Mouse (Mus musculus) liver, embryonic 13.5 days (tissue): Measurements from ENCODE around the gene Ankrd54. TPM values are rescaled to one million over a fixed set of nuclear protein-coding genes. Genes with fewer than 3 reads are reported as not detected.
"Not testable (repeated sequence)": the region's sequence is repeated elsewhere in the genome, so short reads cannot be mapped to it uniquely, and the experiment has no call there.

Experiments
- ATAC-seq: fragments of 200-750 bp; cut with Nextera tagmentation; 2 replicates; pipeline ENCODE4 v1.8.0; 2017; ENCODE audit warnings: low read depth, mild to moderate bottlenecking, moderate number of reproducible peaks, moderate library complexity
- DNase-seq: peaks from one replicate; pipeline ENCODE4 v3.0.0; 2022
- H3K27ac ChIP-seq: fragments of 300-500 bp; sonication (generic); 2 replicates; pipeline ENCODE4 v1.5.1; 2015; ENCODE audit warnings: moderate library complexity, mild to moderate bottlenecking, inconsistent platforms
- H3K27me3 ChIP-seq: fragments of 300-500 bp; sonication (generic); 2 replicates; pipeline ENCODE4 v1.6.1; 2015; ENCODE audit warnings: mild to moderate bottlenecking, inconsistent platforms
- H3K36me3 ChIP-seq: fragments of 300-500 bp; sonication (generic); 2 replicates; pipeline ENCODE4 v1.6.1; 2015; ENCODE audit warnings: mild to moderate bottlenecking, inconsistent platforms
- H3K4me1 ChIP-seq: fragments of 300-500 bp; sonication (generic); replicated peaks from 2 replicates; pipeline ENCODE4 v1.6.1; 2015; ENCODE audit warnings: inconsistent platforms
- H3K4me2 ChIP-seq: fragments of 300-500 bp; sonication (generic); 2 replicates; pipeline ENCODE4 v1.6.1; 2015; ENCODE audit warnings: inconsistent platforms, mild to moderate bottlenecking, moderate library complexity
- H3K4me3 ChIP-seq: fragments of 300-500 bp; sonication (generic); replicated peaks from 2 replicates; pipeline ENCODE4 v1.5.1; 2015; ENCODE audit warnings: mild to moderate bottlenecking, inconsistent platforms
- H3K9ac ChIP-seq: fragments of 300-500 bp; sonication (generic); 2 replicates; pipeline ENCODE4 v1.6.1; 2015; ENCODE audit warnings: mild to moderate bottlenecking, inconsistent platforms
- H3K9me3 ChIP-seq: fragments of 300-500 bp; sonication (generic); replicated peaks from 2 replicates; pipeline ENCODE4 v1.6.1; 2016; ENCODE audit warnings: inconsistent platforms
- WGBS: fragments of 180-500 bp; shearing (Covaris S2); methylation state at CpG from one replicate; pipeline ENCODE4 v1.1.7; 2015; ENCODE audit not compliant: insufficient replicate concordance; 5-methylcytosine and 5-hydroxymethylcytosine counted together
- polyA plus RNA-seq: library from polyadenylated mRNA; unstranded; fragments of >200 nt; fragmentation: Nextera tagmentation; extraction: Ambion mirVana; gene quantifications from 2 replicates; pipeline ENCODE4 v1.2.1, GENCODE M21; 2015

Ankrd54 gene
- polyA plus RNA-seq, 1 experiment from 2014 or later: 47.9 TPM

DNA sequence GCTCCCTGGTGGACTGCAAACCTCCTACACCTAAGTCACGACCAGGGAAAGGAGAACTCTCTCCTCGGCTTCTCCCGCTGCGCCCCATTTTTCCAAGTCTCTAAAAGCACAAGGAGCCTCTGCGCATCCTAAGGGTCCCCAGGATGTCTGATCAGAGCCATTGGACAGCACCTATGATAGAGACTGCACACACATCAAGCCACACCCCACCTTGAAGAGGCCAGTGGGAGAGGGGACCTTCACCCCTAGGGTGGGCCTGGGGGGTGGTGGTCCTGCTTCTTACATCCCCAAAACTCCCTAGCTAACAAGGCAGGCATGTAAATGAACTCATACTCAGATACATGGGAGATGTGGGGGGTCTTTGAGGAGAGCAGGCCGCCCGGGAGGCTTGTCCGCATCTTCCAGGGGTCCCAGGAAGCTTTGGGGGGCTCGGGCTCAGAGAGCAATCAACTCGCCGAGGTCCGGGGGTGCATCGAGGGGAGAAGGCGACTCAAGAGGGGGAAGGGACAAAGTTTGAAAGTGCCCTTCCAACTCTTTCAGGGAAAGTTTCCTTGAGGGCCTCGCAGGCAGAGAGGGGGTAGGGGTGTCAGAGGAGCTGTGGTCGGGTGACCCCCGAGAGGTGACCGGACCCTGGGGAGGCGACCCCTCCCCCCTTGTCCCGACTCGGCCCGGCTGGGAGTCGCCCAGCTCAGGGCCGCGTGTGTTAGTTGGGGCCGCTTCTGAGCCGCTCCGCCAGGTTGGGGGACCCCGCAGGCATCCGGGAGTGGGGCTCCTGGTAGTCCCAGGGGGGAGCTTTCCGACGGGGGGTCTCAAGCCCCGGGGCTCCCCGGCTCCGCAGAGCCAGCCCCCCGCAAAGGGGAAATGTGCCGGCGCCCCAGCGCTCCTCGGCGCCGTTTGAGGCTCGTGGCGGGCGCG lies 35.1 kb downstream of the Ankrd54 start:
- H3K27ac ChIP-seq: peak overlapping the region; percentile 85
- H3K4me3 ChIP-seq: peak overlapping the region; percentile 70
- DNase-seq (no peak), ATAC-seq (no peak)
- peaks cover 53% of the 10 kb centered on the region for H3K4me1 ChIP-seq
- 8% methylated on average over 41 of the region's 46 CpGs for WGBS
- no peaks in the 10 kb centered on the region for H3K9me3 ChIP-seq
- H3K27me3 ChIP-seq: peaks cover 85% of the 10 kb centered on the region
- H3K9ac ChIP-seq: peak overlapping the region; percentile 87
- no peaks in the 10 kb centered on the region for H3K36me3 ChIP-seq
- H3K4me2 ChIP-seq: peak overlapping the region; percentile 90

DNA sequence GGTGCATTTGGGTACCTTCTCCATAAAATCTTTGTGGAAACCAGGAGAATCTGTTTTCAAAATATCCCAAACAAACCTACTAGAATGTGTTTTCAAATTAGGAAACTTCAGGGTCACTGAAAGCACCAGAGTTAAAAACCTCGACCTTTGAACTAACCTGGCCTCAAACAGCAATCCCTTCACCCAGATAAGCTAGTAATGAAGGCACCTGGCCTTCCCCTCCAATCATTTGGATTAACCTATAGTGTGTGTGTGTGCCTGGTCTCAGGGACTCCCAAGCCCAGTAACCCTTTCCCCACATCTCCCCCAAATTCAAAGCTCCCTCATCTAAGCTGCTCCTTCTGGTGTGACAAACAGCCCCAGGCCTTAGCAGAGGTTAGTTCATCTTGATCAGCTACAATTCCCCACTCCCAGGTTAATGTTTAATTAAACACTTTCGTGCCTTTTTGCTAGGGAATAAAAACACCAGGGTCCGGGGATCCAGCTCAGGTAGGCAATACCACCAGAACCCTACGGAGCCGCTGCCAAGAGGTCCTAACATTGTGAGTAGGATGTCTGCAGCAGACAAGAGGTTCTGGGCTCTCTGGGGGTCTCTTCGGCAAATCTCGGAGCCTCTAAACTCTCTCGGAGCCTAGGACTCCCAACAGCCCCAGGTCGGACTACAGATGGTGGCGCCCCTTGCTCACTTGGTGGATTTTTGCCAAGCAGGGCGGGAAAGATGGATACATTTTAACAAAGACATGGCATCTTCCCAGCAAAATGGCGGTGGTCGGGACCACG lies 36.0 kb downstream of the Ankrd54 start:
- ATAC-seq: no peak
- Histone ChIP-seq H3K27ac (peak overlapping the region; percentile 85), H3K9me3 (no peaks in the 10 kb centered on the region), H3K27me3 (peaks cover 77% of the 10 kb centered on the region), H3K4me1 (peaks cover 53% of the 10 kb centered on the region), H3K36me3 (no peaks in the 10 kb centered on the region), H3K4me2 (peak overlapping the region; percentile 90), H3K9ac (0 out of 2 replicates have a peak overlapping the region, but pooled peaks have one; percentile 87), H3K4me3 (peak overlapping the region; percentile 70)
- WGBS: 62% methylated on average over 14 of the region's 14 CpGs
- no peak for DNase-seq

DNA sequence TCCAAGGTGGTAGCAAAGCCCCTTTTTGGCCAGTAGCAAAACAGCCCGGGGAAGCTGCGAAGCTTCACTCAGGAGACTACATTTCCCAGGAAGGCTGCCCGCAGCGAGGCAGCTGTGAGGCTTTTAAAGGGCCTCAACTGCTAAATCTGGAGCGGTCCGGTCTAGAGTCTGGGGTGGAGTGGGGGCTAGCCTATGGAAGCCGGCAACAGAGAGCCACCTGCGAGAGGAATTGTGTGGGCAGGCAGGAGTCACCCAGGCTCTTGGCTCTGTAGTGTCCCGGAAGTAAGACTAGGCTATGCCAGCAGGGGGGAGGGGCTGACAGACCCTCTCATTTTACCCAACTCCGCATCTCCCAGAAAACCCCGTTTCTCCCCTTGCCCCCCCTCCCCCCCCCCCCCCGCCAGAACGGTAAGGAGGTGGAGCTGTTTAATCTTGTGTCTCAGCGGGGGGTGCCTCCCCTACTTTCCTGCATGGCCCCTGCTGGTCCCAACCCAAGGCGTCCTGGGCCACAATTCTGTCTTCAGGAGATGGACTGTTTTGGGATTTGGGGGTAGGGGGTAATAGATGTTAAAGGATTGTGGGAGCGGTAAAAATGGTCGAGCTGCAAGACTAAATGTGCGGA lies 36.9 kb downstream of the Ankrd54 start:
- Histone ChIP-seq H3K4me2 (peak overlapping the region; percentile 32), H3K4me3 (no peak overlapping the region), H3K4me1 (peaks cover 45% of the 10 kb centered on the region), H3K9me3 (no peaks in the 10 kb centered on the region), H3K27me3 (peaks cover 68% of the 10 kb centered on the region), H3K9ac (peak overlapping the region; percentile 36; the same call in 1 of the 2 replicates), H3K36me3 (no peaks in the 10 kb centered on the region), H3K27ac (peak overlapping the region; percentile 59)
- ATAC-seq (no peak), DNase-seq (no peak)
- WGBS: 24% methylated on average over 15 of the region's 18 CpGs

DNA sequence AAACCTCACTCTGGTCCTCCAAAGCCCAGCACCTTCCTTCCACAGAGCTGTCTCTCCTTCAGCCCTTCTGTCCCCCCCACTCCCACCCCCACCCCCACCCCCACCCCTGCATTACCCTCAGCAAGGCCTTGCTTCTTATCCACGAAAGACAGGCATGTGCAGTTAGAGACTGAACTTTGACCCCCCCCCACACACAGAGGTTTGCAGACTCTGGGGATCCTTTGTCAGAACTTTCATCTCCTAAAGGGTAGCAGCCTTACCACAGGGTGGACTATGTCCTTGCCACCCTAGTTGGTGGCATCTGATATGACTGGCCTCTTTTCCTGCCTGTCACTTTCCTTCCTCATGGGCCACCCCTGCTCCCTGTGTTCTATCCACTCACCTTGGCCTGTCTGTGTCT lies 39.3 kb downstream of the Ankrd54 start:
- Histone ChIP-seq H3K4me3 (no peak overlapping the region), H3K27ac (no peak overlapping the region), H3K9me3 (no peaks in the 10 kb centered on the region), H3K4me2 (no peak overlapping the region), H3K36me3 (no peaks in the 10 kb centered on the region), H3K4me1 (peaks cover 22% of the 10 kb centered on the region), H3K27me3 (peaks cover 43% of the 10 kb centered on the region), H3K9ac (no peak overlapping the region)
- WGBS: 13% methylated on average over 1 of the region's 1 CpGs
- ATAC-seq (no peak), DNase-seq (no peak)

DNA sequence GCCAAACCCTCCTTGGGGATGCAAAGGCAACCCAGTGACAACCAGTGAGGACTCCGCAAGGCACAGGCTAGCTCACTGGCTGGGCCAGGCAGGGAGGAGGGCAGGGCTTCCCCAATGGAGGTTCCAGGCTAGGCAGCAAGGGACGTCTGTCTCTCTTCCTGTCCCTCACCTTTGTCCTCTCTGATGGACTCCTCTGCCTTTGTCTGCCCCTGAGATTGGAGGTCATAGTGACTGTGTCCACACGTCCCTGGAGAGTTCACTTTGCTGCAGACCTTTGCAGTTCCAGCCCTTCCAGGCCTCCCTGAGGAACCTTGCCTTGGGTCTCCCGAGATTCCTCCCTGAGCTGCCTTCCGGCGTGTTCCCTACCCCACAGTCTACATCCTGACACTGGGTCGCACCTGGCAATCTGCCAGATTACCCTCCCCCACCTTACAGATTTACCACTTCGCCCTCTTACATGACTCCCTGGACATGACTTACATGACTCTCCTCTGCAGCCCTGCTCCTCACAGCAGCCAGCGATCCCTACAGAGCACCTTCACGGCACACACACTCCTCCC lies 39.9 kb downstream of the Ankrd54 start:
- Histone ChIP-seq H3K27me3 (peaks cover 37% of the 10 kb centered on the region), H3K36me3 (no peaks in the 10 kb centered on the region), H3K27ac (no peak overlapping the region; the same call in 1 of the 2 replicates), H3K4me1 (peaks cover 21% of the 10 kb centered on the region), H3K9ac (no peak overlapping the region), H3K4me3 (no peak overlapping the region), H3K9me3 (no peaks in the 10 kb centered on the region), H3K4me2 (no peak overlapping the region)
- ATAC-seq (peak; percentile 53), DNase-seq (no peak)
- WGBS: 56% methylated on average over 10 of the region's 10 CpGs

DNA sequence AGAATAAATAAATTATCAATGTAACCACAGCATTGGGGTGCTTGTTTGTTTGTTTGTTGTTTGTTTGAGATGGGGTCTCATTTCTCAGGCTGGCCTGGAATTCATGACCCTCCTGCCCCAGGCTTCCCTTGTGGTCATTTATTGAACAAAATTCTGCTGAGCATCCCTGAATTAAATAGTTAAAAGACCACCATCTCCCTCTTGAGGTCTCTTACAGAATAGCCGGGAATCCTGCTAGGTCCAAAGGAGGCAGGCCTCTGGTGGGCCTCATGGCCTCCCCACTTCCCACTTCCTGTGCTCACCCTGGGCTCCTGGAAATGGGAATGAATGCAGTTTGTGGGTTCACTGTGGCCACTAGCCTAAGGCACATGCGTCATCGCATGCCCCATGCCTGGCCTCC lies 43.8 kb downstream of the Ankrd54 start:
- Histone ChIP-seq H3K36me3 (no peaks in the 10 kb centered on the region), H3K27ac (no peak overlapping the region), H3K4me1 (peaks cover 5% of the 10 kb centered on the region; the same call in 1 of the 2 replicates), H3K4me3 (no peak overlapping the region), H3K27me3 (0 out of 2 replicates have a peak, but pooled peaks cover 3% of the 10 kb centered on the region), H3K9ac (no peak overlapping the region), H3K9me3 (no peaks in the 10 kb centered on the region), H3K4me2 (no peak overlapping the region)
- 63% methylated on average over 3 of the region's 3 CpGs for WGBS
- DNase-seq (no peak), ATAC-seq (no peak)

DNA sequence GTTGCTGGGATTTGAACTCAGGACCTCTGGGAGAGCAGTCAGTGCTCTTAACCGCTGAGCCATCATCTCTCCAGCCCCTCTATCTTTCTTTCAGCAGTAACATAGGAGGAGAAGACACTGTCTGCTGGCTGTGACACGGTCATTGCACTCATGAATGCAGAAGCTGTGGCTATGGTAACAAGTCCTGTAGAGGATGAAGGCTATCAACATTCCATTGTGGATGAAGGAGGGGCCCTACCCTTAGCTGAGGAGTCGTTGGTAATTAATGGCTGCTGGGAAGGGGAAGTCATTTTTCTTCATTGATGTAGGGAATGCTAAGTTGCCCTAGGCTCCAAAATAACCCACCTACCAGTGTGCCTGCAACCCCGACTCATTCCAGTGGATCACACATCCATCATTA lies 44.5 kb downstream of the Ankrd54 start:
- Histone ChIP-seq H3K9me3 (no peaks in the 10 kb centered on the region), H3K27me3 (no peaks in the 10 kb centered on the region), H3K36me3 (no peaks in the 10 kb centered on the region), H3K27ac (no peak overlapping the region), H3K9ac (no peak overlapping the region), H3K4me3 (no peak overlapping the region), H3K4me2 (no peak overlapping the region), H3K4me1 (peaks cover 8% of the 10 kb centered on the region; the same call in 1 of the 2 replicates)
- ATAC-seq: no peak
- DNase-seq: no peak
- WGBS: 35% methylated on average over 4 of the region's 4 CpGs

DNA sequence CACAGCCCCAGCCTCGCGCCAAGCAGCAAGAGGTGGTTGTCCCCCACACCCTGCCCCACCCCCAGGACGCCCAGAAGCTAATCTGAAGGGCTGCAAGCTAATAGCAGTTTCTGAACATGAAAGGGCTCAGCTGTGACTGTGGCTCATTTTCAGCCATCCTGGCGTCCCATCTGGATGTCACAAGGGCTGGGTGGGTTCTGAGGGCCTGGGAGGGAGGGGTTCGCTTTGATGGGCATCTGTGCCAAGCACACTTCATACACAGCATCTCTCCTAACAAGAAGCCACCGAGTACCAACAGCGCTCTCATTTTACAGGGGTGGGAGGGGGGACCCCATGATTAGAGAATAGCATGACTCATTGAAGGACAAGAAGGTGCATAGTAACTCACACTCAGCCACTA lies 49.3 kb downstream of the Ankrd54 start:
- 58% methylated on average over 7 of the region's 7 CpGs for WGBS
- Histone ChIP-seq H3K4me2 (no peak overlapping the region), H3K9me3 (no peaks in the 10 kb centered on the region), H3K27me3 (no peaks in the 10 kb centered on the region), H3K4me1 (peaks cover 6% of the 10 kb centered on the region; the same call in 1 of the 2 replicates), H3K36me3 (no peaks in the 10 kb centered on the region), H3K27ac (no peak overlapping the region), H3K4me3 (no peak overlapping the region), H3K9ac (no peak overlapping the region)
- ATAC-seq (no peak), DNase-seq (no peak)

DNA sequence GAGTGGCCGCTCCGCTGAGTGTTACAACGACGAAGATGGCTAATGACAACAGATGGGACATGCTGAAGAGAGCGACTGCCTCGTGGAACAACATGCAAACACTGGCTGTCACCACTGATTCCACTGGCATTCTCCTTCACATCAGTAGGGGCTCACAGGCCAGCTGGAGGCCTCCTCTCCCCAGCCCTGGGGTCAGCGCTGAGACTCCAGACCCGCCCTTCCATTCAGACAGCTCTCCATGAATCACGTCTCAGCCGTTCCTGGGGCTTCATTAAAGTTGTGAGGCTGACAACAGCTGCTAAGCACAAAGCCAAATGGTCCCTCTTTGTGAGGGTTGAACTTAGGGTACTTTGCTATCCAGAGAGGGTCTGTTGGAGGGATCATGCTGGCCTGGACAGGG lies 51.1 kb downstream of the Ankrd54 start:
- Histone ChIP-seq H3K4me1 (peaks cover 6% of the 10 kb centered on the region; the same call in 1 of the 2 replicates), H3K4me2 (no peak overlapping the region), H3K9ac (no peak overlapping the region), H3K36me3 (peaks cover 5% of the 10 kb centered on the region), H3K4me3 (no peak overlapping the region), H3K27ac (no peak overlapping the region), H3K27me3 (no peaks in the 10 kb centered on the region), H3K9me3 (no peaks in the 10 kb centered on the region)
- ATAC-seq (no peak), DNase-seq (no peak)
- WGBS: 62% methylated on average over 10 of the region's 10 CpGs

DNA sequence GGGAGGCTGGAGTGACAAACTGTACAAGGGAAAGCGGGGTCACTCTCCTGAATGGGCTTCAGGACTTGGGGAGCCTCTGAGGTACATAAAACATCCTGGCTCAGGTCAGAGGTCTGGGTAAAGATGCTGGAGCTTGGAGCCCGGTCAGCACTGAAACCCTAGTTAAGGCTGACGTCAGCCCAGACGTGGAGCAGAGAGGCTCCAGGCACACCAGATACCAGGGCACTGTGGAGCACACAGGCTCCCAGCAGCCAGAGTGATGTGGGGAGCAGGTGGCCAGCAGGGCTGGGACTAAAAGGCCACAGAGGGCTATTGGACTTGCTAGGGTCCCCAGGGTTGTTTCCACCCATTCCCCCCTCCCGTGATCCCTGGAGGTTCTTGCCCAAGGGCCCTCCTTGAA lies 53.0 kb downstream of the Ankrd54 start:
- ATAC-seq: no peak
- no peak overlapping the region for H3K4me2 ChIP-seq
- no peak for DNase-seq

DNA sequence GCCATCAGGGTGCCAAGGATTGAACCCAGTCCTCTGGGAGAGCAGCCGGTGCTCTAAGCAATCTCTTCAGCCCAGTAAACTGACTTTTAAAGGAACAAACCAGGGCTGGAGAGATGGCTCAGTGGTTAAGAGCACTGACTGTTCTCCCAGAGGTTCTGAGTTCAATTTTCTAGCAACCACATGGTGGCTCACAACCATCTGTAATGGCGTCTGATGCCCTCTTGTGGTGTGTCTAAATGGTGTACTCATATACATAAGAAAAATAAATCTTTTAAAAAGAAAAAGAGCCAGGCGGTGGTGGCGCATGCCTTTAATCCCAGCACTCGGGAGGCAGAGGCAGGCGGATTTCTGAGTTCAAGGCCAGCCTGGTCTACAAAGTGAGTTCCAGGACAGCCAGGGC lies 54.9 kb downstream of the Ankrd54 start:
- H3K4me1 ChIP-seq, H3K27ac ChIP-seq, H3K9me3 ChIP-seq, ATAC-seq, DNase-seq, H3K9ac ChIP-seq, H3K4me2 ChIP-seq, H3K4me3 ChIP-seq, H3K27me3 ChIP-seq: not testable (repeated sequence)
- WGBS: 69% methylated on average over 6 of the region's 6 CpGs
- peaks cover 41% of the 10 kb centered on the region for H3K36me3 ChIP-seq

More for the DNA sequence above, 53.0 kb downstream of the Ankrd54 start:
- H3K27me3 ChIP-seq: no peaks in the 10 kb centered on the region
- H3K4me3 ChIP-seq: no peak overlapping the region
- H3K9me3 ChIP-seq: no peaks in the 10 kb centered on the region
- H3K36me3 ChIP-seq: peaks cover 22% of the 10 kb centered on the region
- no peak overlapping the region for H3K27ac ChIP-seq
- 57% methylated on average over 5 of the region's 5 CpGs for WGBS
- no peak overlapping the region for H3K9ac ChIP-seq
- peaks cover 6% of the 10 kb centered on the region for H3K4me1 ChIP-seq
